Mouse (Mus musculus) yolk sac, embryonic 10.5 days (tissue): ENCODE results near the gene Adrb1.

Source experiments
- DNase-seq: peaks from one replicate; pipeline ENCODE4 v3.0.0-alpha.2; 2017; ENCODE audit warnings: low spot score

Gene Adrb1

DNA sequence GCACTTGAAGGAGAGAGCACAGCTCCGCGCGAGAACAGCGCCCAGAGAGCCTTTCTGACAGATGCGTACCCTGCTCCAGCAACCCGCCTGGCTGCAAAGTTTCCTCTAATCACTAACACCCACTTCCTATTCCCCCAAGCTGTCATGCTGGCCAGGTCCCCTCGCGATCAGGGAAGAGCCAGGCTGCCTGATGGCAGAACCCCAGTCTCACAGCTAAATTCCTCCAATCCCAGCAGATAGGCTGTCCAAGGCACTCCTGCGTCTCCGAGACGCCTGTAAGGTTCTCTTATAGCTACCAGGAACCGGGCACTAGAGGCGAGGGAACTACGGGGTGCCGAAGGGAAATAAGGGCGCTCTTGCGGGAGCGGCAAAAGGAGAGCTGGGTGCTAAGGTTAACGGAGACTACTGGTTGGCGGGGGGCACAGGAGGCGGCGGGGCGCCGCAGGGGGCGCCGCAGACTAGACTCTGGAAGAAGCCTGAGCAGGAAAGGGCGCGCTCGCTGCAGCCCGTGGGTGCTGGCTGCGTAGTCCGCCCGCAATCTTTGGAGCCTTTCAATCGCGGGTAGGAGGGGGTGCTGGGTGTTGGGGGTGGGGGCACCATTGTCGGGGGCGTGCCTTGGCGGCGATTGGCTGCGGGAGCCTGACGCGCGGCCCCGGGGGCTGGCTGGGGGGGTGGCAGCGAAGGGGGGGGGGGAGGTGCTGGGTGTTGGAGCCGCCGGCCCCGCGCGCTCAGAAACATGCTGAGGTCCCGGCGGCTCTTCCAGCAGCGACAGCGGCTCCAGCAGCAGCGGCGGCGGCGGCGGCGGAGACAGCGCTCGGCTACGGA lies at the start of gene Adrb1:
Gene Adrb1, plus strand, starts transcription at position 813 of the 825 bp plus-strand sequence.
- peak; percentile 67 for DNase-seq

DNA sequence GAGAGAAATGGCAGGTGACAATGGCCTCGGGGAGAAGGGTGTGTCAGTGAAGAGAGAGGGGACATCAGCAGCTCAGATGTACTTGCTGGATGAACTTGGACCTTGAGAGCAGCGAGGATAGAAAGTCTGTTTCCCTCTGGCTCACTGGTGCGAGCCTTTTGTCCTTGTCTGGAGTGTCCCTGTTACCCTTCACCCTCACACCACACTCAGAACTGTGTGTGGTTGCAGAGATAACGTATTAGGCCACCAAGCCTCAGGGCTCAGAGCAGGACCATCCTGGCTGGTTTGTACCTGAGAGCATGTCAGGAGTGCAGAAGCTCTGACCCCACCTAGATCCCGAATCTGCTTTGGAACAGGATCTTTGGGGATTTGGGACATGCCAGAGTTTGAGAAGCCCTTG lies 46.3 kb upstream of the Adrb1 start:
- DNase-seq: no peak

GRCm38 (mm10) chr19:56676506-56676905 lies 45.5 kb upstream of the Adrb1 start:
- no peak for DNase-seq

DNA sequence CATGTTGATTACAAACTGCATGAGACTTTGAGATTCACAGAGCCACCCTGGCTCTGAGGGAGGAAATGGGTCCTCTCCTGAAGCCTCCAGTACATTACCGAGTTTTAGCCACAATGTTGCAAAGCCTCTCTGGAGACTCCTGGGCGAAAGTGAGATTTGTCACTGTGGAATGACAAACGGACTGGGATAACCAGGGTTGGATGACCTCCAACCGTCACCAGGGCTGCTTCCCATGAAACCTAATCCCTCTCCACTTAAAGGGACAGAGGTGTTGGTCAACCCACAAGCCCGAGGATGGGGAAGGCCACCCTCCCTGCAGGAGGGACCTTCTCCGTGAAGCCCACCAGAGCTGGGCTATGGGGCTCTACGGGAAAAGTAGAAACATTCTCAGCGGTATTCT lies 44.4 kb upstream of the Adrb1 start:
- DNase-seq: no peak

- DNase-seq: no peak
Measured at GRCm38 (mm10) chr19:56678516-56678915, 43.5 kb upstream of the Adrb1 start.

DNA sequence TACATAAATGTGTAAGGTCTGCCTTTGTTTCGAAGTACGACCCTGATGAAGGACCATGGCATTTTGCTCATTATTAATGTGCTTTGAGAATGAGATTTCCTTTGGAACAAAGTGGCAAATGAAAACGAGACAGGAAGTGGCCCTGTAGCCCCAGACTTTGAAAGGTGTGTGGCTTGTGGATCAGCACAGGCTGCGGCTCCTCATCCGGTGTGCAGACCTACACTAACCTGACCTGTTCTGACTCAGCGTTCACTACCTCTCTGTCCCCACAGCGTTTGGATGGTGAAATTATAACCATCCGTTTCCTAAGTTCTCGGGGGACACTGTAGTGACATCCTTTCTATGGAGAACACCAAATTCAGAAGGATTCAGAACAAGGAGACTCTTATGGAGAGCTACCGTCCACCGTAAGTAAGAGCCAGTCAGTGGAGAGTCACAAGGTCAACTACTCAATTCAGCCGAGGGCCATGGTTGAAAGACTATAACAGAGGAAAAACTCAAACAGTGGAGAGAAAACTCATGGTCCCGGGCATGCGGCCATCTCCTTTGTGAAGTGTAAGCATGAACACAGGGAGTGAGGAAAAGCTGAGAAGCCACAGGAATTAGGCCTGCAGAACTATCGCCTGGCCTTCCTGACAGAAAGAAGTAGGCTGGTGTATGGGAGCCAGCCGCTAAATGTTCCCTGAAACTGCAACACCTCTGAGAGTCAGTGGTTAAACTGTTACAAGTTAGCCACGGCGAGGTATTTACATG lies 42.6 kb upstream of the Adrb1 start:
- no peak for DNase-seq

- no peak for DNase-seq
Measured at GRCm38 (mm10) chr19:56679992-56680391, 42.0 kb upstream of the Adrb1 start.

DNA sequence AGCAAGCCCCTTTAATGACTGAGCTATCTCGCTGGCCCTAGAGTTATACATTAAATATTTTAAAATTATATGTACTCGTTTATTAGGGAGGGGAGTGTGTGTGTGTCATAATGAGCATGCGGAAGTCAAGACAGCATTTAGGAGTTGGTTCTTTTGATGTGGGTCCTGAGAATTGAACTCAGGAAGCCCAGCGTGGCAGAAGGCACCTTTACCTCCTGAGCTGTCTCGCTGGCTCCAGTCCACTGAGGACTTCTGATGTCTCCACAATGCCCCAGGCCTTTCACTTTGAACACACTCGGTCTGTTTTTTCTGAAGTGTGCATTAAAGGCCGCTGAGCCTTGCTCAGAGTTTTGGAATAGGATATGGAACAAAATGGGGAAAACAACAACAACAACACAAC lies 39.7 kb upstream of the Adrb1 start:
- DNase-seq: no peak

GRCm38 (mm10) chr19:56682843-56683242 lies 39.2 kb upstream of the Adrb1 start:
- DNase-seq: no peak

DNA sequence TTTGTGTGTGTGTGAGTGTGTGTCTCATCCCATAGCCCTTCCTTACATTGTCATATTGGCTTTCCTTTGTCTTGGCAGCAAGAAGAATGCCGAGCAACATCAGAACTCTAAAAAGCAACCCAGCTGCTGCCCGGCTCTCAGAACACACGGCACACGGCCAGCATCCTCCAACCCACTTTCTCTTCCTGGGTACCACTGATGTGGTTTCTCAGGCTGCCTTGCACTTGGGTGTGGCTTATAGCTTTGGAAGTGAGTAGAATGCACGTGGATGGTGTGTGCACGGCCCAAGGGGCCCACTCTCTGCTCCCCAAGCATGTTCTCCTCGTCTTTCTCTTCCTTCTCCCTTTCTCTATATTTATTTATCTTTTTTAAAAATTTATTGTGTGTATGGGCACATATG lies 36.5 kb upstream of the Adrb1 start:
- no peak for DNase-seq

DNA sequence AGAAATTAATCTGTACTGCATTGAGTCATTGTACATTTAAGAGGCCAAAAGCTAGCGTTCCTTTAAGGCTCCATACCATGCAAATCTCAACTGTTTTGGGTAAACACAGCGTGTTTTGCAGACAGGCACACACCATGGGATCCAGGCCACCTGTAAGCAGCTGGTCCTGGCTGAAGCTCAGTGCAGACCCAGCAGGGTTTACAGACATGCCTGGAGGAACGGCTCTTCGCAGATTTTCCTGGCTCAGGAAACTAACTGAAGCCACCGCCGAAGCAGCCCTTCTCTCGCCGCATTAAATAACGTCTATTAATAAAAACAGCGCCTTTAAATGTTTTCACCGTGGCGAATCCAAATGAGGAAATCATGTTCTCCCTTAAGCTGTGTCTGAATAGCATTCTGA lies 35.8 kb upstream of the Adrb1 start:
- DNase-seq: no peak

DNA sequence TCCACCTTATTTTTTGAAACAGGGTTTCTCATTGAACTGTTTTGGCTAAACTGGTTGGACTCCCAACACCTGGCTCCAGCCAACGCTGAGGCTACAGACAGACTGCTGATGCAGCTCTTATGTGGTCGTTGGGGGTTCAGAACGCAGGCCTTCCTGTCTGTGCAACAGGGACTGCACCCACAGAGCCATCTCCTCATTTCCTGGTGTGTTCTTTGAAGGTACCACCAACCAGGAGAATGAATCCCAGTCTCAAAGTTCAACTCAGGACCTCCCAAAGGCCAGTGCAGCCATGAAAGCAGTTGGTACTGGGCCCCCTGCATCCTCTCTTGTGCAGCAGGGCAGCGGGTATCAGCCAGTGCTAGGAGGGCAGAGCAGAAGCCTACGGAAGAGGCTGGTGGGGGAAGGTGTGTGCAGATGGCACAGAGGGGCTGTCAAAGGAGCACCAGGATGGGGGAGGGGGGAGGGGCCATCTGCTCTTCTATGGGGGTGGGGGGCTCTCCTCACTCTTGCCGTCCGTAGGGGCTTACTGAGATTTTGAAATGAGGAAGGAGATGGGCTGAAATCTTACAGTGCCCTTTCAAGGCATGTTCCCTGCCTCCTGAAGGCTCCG lies 34.9 kb upstream of the Adrb1 start:
- no peak for DNase-seq

DNA sequence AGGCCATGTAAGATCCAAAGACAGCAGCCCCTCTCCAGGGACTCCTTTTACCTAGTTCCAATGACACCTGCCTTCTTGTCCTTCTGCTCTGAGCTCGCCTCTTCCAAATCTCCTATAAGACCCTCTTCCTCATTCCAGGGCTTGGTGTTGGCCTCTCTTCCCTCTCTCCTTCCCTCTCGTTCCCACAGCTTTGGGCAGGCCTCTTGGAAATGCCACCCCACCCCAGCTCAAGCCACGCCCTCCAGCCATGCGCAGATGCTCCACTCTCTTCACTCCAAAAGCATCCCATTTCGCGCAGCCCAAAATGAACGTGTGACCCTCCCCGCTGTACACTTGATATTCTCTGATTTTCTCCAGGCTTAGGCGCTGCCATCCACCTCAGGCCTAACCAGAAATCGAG lies 34.3 kb upstream of the Adrb1 start:
- no peak for DNase-seq

DNA sequence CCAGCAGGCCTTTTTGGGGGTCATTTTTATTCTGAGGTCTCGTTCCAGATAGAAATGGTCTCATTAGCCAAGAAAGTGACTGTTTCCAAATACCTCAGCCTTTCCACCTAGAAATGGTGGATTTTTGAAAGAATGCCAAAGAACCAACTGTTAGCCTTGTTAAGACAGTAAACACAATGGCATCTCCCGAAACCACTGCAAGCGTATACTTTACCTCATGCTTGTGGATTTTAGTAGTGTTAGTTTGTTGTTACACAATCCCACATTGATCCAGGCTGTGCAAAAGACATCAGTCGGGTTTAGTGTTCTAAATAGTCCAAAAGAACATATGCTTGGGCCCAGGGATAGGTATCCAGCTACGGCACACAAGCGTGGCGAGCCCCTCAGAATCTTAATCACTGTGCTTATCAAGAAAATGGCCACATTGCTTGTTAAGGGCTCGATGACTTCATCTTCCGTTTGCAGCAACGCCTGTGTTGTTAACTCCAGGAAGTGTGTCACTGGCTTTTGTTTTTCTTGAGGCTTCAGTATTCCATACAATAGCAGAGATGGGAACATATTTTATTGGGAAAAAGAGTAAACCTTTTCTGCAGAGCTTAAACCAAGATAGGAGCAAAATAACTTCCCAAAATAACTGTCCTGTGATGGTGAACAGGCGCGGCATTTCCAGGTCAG lies 33.2 kb upstream of the Adrb1 start:
- no peak for DNase-seq

GRCm38 (mm10) chr19:56689493-56689892 lies 32.5 kb upstream of the Adrb1 start:
- DNase-seq: no peak

GRCm38 (mm10) chr19:56691103-56691502 lies 30.9 kb upstream of the Adrb1 start:
- DNase-seq: no peak

DNA sequence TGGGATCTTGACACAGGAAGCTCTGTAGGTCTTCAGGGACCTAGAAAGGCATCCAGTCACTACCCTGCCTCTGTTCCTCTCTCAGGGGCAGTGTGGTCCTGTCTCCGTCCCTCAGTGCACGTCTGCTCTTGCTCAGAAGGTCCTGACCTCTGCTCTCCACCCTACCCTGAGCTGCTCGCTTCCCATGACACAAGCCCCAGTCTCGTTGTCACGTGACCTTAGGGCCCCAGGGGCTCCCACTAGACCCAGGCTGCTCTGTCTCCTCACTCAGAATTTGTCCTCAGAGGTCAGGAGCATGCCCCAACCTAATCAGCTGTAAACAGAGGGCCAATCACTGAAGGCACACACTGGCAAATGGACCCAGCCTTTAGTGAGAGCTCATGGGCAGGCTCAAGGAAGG lies 29.5 kb upstream of the Adrb1 start:
- peak; percentile 39 for DNase-seq

GRCm38 (mm10) chr19:56697370-56698144 lies 24.4 kb upstream of the Adrb1 start:
- no peak for DNase-seq

DNA sequence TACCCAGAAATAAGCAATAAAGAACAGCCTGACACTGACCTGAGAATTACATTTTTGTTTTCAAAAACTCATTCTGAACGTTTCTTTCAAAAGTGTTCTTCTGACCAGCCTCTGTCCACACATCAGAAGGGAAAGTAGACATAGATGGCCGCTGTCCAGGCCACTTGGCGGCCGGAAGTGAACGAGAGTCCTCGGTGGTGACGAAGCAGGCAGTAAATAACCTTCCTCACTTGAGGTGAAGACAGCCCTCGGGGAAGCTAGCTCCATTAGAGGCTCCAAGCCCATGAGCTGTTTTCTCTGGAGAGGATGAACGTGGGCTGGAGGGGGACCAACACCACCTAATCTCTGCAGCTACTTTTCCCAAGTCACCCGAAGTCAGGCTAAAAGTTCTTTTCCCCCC lies 21.2 kb upstream of the Adrb1 start:
- no peak for DNase-seq

- DNase-seq: no peak
Measured at GRCm38 (mm10) chr19:56701404-56702033, 20.5 kb upstream of the Adrb1 start.

- no peak for DNase-seq
Measured at GRCm38 (mm10) chr19:56702039-56702438, 20.0 kb upstream of the Adrb1 start.
